Mouse (Mus musculus) bone marrow, adult 2 months (tissue): ENCODE data around the gene Fam19a5.

Source experiments
- CTCF ChIP-seq: fragments of 200-500 bp; IDR thresholded peaks from 2 replicates; pipeline ENCODE4 v1.5.1; 2011; ENCODE audit warnings: low read length, control low read depth; ENCODE audit not compliant: control insufficient read depth, insufficient read depth
- POLR2A ChIP-seq: fragments of 200-500 bp; IDR thresholded peaks from 2 replicates; pipeline ENCODE4 v1.6.1; 2011; ENCODE audit warnings: low read depth, mild to moderate bottlenecking, control low read depth, low read length, borderline replicate concordance; ENCODE audit not compliant: control insufficient read depth

DNA sequence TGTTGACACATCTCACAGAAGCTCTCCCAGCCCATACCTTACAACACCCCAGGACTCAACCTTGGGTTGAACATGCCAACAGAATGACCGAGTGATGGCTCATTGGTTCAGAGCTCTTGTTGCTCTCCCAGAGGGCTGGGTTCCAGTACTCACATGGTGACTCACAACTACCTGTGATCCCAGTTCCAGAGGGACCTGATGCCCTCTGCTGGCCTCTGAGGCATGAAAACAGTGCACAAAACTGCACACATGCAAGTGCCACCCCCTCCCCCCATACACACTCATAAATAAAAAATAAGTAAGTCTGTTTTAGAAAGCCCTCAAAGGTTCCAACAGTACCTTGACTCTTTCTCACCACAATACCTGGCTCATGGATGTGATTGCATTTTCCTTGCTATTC lies 2.4 kb upstream of the Fam19a5 start:
- TF ChIP-seq CTCF (no peak), POLR2A (no peak)
